Mouse (Mus musculus): ENCODE measurements around the gene Gm20388.

The Gm20388 gene

GRCm38 (mm10) chr8:119910547-119911257 is at the start of gene Gm20388:
Gm20388 (plus strand) TSS chr8:119910841.
- peak; percentile 94 for DNase-seq

- peak; percentile 99 for DNase-seq
These were observed 48.8 kb upstream of the Gm20388 start, which contains the start of gene Klhl36 for GRCm38 (mm10) chr8:119861706-119862389. Klhl36 (plus strand) TSS chr8:119862266.

GRCm38 (mm10) chr8:119862390-119862734 is 48.3 kb upstream of the Gm20388 start:
- no peak for DNase-seq

DNA sequence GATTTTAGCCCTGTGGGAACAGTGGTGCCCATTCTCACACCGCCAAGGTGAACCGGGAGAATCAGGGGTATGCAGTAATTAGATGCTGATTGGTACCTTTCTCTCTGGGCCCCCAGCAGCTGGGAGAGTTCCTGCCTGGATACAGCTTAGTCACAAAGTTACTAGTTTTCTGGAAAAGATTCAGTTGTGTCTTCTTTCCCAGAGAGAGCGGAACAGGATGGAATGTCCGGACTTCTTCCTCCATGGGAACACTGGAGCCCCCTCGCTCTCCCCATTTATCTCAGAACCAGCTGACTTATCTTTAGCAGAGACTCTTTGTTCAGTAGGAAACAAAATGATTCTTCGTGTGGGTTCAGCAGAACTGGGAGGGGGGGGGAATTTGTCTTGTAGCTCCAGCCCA is 47.9 kb upstream of the Gm20388 start:
- no peak for DNase-seq

DNA sequence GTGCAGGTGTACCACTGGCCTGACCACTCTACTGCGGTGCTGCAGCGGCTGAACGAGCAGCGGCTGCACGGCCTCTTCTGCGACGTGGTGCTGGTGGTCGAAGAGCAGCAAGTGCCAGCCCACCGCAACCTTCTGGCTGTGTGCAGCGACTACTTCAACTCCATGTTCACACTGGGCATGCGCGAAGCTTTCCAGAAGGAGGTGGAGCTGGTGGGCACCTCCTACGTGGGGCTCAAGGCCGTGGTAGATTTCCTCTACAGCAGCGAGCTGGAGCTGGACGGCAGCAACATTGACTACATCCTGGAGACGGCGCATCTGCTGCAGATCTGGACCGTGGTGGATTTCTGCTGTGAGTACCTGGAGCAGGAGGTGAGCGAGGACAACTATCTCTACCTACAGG is 41.0 kb upstream of the Gm20388 start:
- no peak for DNase-seq

DNA sequence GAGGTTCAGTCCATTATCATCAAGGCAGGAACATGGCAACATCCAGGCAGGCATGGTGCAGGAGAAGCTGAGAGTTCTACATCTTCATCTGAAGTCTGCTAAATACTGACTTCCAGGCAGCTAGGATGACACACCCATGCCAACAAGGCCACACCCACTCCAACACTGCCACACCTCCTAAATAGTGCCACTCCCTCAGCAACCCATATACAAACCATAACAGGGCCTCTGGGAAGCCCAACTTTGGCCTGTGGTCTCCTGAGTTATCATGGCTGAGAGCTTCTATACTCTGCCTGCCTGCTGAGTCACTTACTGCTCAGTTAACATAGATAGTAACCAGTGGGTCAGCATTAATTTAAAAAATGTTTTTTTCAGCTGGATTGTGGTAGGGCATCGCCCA is 37.5 kb upstream of the Gm20388 start:
- no peak for DNase-seq

DNA sequence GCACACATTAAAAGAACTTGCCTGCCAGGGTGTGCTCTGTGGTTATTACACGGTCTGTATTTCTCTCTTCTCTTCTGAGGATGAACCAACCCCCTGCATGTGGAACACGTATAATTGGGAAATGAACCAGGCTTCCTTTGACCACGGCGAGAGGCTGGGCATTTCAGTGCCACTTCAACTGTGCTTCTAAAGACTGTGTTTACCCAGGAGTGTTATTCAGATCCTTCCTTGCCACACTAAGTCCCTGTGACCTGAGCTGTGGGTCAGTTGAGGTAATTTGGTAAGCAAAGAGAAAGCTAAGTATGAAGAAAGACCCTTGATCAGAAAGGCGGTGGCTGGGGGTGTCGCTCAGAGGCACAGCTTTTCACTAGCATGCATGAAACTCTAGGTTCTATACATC is 29.3 kb upstream of the Gm20388 start:
- DNase-seq, result no peak

DNA sequence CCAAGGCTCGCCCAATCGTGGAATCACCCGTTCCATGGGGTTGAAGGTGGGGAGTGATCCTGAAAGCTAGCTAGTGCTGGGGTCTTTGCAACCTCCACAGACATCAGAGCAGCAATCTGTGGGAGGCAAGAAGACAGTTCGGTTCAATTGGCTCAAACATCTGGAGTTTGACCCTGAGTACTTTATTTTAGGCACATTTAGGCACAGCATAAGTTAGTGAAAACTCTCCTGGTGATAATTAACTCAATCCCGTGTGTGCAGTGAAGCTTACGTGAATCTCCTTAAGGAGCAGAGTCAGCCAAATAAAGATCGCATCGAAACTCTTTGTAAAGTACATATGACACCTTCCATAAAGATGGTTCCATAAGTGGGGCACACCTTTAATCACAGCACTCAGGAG is 28.7 kb upstream of the Gm20388 start:
- DNase-seq, result no peak

DNA sequence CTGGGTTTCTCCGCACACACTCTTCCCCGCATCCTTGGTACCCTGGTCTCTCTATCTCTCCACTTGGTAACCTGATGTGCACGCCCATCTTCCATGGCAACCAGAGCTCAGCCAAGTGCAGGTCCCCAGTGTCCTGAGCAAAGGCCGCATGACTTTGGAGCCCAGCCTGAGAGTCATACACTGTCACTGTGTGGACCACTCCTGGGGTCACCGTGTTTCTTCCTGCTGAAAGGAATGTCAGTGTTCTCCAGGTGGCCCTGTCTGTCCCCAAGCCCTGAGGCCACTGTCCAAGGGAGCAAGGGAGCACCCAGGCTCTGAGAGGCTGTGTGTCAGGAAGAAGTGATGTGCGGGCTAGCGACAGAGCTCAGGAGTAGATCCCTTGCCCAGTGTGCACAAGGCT is 27.4 kb upstream of the Gm20388 start:
- no peak for DNase-seq

DNA sequence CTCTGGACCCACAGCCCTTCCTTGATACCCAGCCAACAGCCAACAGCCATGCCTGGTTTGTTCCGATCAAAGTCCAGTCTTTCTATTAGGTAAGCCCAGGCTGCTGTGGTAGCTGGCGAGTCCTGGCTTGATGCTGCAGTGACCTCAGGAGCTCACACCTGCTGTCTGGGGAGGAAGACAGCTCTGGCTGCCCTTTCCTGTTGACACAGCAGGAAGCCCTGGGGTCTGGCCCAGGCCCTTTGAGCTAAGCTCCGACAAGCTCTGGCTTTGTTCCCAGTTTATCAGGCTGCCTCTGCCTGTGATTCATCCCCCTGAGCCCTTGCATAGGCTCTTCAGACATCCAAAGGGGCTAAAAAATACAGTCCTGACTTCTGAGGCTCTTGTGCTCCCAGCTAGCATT is 25.0 kb upstream of the Gm20388 start:
- DNase-seq, result peak; percentile 59

GRCm38 (mm10) chr8:119887130-119887529 is 23.5 kb upstream of the Gm20388 start:
- DNase-seq, result peak; percentile 46

DNA sequence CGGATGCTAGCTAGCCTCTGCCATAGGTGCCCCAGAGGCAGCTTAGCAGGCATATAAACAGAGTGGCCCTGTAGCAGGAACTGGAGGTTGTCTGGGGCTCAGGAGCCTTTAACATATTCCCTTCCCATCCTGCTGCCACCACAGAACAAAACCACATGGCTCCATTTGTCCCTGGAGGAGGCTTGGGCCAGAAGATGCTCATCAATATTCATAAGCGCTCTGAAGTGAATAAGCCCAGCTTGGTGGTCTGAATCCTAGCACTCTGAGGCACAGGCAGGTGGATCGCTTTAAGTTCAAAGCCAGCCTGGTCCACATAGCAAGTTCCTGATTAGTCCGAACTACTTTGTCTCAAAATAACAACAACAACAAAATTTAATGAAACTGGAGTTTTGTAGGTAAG is 22.6 kb upstream of the Gm20388 start:
- DNase-seq, result no peak

DNA sequence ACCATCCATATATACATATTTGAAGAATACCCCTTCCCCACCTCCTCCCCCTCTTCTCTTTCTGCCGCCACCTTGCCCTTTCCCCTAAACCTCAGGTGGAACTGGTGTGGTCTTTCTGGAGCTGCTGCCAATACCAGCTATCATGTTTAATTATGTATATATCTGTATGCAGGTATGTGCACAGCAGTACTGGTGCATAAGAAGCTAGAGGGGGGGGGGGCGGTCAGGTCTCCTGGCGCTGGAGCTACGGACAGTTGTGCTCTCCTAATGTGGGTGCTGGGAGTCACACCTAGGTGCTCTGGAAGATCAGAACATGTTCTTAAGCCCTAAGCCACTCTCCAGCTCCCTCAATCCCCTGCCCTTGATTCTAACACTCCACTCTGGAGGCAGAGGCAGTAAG is 13.6 kb upstream of the Gm20388 start:
- DNase-seq, result no peak

DNA sequence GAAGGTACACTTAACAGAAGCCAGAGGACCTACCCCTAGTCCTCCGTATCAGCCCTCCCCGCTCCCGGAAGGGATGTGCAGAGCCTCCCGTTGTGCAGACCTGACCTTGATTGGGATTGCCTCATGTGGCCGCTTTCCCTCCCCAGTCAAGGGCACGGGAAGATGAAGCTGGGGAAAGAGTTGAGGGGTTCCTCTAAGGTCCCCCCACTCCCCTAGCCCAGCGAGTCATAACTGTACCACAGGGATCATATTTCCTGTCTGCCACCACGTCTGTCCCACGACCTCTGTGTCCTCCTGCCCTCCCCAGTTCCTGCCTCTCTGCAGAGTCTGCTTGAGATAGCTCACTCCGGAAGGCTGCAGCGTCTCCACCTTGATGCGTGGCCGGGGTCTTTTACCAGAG is 12.7 kb upstream of the Gm20388 start:
- no peak for DNase-seq

- DNase-seq, result no peak
These were observed 9.3 kb upstream of the Gm20388 start for GRCm38 (mm10) chr8:119901349-119901748.

DNA sequence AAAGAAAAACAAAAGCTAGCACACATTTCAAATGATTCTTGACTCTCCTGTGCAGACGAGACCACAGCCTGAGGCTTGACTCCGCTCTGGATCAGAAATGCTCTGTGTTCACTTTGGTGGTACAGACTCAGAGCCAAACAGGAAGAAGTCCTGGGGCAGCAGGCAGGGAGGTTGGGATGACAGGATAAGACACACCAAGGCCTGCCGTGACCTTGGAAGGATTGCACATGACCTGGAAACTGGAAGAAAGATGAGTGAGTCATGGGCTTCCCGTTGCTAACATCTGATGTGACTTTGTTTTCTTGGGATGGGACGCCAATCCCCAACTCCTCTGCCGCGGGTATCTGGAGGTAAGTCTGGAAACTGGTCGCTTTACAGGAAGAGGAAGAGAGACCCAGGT is 8.7 kb upstream of the Gm20388 start:
- DNase-seq, result no peak

DNA sequence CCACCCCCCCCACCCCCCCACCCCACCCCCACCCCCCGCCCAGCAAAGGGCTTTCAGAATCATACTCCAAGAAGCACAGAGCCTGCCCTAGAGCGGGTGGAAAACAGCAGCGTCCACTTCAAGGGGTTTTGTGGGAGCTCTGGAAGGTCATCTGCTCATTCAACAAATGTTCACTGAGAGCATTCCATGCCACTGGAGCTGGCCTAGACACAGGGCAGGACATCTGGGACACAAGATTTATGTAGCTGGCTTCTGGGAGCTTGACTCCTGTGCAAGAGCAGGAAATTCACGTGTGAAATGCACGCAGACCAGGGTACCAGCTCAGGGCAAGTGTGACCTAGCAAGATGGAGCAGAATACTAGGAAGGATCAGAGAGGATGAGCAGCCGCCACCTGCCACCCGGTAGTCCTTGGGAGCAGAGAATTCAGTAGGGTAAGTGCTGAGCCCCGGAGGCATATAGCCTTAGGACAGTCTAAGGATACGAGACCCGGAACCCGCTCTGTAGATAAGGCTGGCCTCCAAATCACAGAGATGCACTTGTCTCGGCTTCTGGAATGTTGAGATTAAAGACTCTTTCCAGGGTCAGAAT is 6.2 kb upstream of the Gm20388 start:
- DNase-seq, result no peak

DNA sequence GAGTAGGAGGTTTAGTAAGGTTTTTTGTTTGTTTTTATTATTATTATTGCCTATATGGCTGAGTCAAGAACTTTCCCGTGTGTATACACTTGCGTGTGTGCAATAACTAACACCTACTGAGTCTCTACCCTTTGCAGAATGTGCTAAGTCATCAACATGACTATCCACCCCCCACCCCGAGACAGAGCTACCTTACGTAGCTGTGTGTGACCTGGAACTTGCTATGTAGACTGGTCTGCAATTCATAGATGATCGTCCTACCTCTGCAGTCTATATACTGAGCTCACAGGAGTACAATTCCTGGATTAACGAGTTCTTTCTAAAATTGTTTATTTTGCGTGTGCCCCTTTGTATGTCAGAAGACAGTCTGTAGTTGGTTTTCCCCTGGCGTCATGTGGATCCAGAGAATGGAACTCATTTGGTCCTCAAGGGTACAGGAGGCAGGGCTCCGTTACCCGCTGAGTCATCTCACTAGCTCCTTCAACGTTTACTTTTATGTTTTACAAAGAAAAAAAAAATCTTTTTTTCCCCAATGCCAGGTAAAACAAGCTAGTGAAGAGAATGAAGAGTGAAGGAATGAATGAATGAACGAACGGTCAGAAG is 596 bp upstream of the Gm20388 start, which contains the start of gene Usp10:
TSS of gene Usp10 (plus strand) at position 417 of the 603 bp plus-strand sequence.
- DNase-seq, result no peak

GRCm38 (mm10) chr8:119911258-119911962 is 769 bp downstream of the Gm20388 start:
- no peak for DNase-seq

DNA sequence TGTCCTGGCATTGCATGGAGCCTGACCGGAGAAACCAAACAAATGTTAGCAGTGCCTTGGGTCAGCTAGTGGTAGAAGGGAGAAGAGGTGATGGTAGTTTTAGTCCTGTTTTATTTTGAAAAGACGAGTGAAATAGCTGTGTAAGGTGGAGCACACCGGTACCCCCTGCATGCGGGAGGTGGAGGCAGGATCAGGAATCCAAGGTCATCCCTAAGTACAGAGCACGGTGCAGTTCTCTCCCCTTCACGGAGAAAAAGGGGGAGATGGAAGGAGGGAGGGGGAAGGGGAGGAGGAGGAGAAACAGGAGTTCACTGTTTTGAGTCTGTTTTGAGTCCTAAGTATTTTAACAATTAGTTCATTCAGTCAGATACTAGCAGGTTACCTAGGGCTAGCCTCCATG is 2.0 kb downstream of the Gm20388 start:
- no peak for DNase-seq

GRCm38 (mm10) chr8:119913181-119913580 is 2.5 kb downstream of the Gm20388 start:
- peak; percentile 27 for DNase-seq

GRCm38 (mm10) chr8:119914161-119914560 is 3.5 kb downstream of the Gm20388 start:
- no peak for DNase-seq

GRCm38 (mm10) chr8:119915298-119915697 is 4.7 kb downstream of the Gm20388 start:
- DNase-seq, result no peak
